Mouse (Mus musculus) thymus, postnatal 36 days (tissue): ENCODE data around the gene Sorbs2.

ENCODE experiments used
- DNase-seq, 2 experiments: peaks; one replicate each; pipeline ENCODE4 v3.0.0; 2022; ENCODE audit warnings: mixed read lengths in 2 of 2

Sorbs2 gene

GRCm38 (mm10) chr8:45507634-45508321 lies at the start of gene Sorbs2:
Sorbs2 (plus strand) TSS chr8:45507788.
- no peak for DNase-seq

- no peak for DNase-seq
Observed at GRCm38 (mm10) chr8:45457874-45458273, 49.7 kb upstream of the Sorbs2 start.

- no peak for DNase-seq
Observed at GRCm38 (mm10) chr8:45469006-45469405, 38.6 kb upstream of the Sorbs2 start.

DNA sequence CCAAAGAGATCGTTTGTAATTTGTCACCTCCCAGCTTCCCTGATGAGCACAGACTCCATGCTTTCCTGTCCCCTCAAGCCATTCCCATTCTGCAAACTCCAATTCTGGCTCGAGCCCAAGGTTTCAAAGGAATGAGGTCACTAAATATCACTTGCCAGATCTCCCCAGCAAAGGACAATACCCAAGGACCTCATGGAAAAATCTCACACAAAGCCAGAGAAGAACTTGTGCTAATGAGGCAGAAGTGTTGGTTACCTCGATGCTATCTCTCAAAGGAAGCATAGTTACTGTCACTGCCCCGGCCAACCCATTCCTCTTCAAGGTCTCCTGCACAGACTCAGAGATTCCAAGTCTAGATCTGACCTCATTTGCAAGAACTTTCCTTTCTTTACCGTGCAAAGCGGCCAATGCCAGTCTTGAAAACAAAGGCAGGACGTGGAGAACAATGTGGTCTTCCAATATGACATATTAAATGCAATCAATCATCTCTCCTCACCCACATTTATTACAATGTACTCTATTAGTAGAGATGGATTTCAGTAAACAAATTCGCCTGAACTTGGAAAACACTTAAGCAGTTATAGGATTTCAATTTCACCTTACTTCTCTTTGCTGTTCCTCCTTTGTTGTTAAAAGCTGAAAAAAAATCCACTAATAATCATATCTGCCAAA lies 37.9 kb upstream of the Sorbs2 start:
- DNase-seq: no peak

DNA sequence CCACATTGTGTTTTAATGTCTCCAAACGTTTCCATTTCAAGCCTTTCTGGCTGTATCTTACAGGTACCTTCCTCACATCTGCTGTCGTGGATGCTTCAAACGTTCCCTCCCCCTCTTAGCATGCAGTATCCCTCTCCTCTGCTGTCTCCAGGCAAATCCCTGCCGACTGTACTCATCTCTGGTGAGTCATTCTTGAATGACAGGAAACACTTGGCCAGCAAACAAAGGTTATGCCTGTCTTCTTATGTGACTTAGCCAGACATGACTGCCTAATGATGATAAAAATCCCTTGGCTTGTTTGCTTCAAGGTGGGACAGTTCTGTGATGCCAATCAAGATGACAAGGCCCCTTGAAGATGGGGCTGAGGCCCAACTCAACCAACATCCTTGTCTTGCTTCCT lies 26.7 kb upstream of the Sorbs2 start:
- no peak for DNase-seq

DNA sequence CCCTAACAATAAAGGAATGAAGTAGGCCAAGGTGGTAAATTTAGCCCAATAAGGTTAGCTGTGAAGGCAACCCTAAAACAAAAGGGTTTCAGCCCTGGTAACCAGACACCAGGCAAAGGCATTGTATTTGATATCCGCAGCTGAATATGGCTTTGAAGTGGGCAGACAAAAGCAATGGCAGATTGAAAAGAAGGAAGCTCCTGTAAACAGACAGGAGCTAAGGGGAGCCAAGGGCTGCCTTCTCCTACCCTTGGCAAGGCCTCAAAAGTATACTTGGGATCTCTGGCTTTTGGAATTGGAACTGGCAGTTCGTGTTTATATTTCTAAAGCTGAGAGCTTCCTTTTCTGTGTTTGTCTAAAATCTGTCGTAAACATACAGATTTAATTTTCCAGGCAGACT lies 21.3 kb upstream of the Sorbs2 start:
- DNase-seq: no peak

DNA sequence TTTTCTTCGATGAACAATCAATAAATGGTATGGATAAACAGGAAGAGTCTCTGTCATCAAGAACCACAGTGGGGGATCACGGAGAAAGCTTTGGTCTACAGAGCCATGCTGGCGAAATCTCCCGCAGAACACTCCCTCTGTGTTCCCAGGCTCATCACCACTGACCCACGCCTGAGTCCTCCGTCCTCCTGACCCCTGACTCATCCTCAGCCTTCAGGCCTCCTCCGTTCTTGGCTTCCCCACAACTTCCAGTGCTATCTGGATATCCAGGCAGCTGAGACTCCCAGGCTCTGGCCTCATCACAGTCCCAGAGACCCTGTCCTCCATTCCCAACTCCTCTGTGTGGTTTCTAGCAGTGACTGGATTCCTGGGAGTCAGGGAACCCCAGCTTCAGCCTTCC lies 3.6 kb upstream of the Sorbs2 start:
- DNase-seq: no peak

DNA sequence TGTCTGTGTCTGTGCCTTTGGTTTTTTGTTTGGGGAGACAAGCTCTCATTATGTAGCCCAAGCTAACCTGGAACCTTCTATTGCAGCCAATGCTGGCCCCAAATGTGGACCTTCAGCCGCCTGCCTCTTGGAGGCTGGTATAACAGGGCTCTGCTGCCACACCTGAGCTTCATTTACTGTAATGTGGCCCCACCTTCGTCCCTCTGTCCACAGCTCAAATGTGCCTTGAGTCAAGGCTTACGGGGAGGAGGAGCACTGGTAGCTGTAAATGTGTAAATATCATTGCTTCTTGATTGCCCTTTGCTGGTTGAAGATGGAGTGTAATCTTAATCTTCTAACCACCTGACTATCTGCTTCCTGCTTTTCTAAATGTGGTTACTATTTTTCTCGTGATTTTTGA lies 1.2 kb upstream of the Sorbs2 start:
- DNase-seq: no peak

DNA sequence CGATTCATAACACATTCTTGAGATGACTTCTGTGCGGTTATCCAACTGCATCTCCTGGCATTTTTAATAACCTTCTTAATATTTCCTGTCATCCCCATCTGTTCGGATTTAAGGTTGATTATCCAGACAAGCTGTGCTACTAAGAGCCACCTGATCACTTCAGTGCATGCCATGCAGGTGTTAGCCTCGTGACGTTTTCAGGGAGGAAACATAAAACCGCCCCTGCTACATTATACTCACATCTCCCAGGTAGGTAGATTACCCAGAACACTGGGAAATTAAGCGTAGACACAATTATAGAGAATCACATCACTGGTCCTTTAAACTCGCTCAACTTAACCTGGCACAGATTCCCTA lies 333 bp upstream of the Sorbs2 start:
- DNase-seq: no peak

- no peak for DNase-seq
Observed at GRCm38 (mm10) chr8:45508521-45509104, 1.0 kb downstream of the Sorbs2 start.

GRCm38 (mm10) chr8:45512369-45512768 lies 4.8 kb downstream of the Sorbs2 start:
- no peak for DNase-seq

DNA sequence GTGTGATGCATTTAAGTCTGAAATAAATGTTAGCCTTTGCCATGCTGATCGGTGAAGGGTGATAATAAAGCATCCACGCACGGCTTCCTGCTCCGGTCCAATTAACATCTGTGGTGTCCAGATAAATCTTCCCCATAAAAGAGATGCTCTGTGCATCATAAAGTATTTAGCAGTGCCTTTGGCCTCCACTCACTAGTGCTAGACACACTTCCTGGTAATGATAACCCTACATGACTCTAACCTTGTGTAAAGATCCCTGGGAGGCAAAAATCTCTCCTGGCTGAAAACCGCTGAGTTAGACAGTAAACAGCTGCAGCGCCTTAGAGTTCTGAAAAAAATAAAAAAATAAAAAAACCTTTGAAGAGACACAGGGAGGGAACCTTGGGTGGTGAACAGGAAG lies 14.0 kb downstream of the Sorbs2 start:
- no peak for DNase-seq

DNA sequence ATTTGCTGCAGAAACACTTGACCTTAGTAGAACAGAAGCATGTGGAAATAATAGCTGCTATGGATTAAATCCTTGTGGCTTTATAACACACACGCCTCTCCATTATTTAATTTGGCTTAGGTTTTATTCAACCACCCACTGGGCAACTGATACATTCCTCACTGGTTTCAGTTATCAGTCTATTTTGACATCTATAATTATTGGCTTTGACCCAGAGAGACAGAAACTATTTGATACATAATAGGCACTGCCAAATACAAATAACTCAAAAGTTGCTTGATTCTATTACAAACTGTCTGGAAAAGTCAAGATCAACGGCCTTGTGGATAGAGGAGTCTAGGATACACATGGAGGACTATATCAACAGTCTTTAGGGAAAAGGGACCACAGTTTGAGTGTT lies 20.1 kb downstream of the Sorbs2 start:
- no peak for DNase-seq

DNA sequence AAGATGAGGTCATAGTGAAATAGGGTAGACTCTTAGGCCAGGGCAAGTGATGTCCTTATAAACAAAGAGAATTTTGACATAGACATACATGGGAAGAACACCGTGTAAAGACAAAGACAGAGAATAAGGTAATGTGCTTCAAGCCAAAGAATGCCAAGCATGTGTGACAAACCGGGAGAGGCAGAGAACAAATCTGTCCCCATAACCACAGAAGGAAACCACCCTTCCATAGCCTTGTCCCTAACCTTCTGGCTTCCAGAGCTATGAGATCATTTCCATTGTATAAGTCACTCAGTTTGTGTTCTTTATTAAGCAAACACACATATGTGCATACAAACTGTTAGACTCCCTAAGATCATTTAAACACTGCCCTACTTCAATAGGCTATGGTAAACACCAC lies 21.3 kb downstream of the Sorbs2 start:
- DNase-seq: no peak

GRCm38 (mm10) chr8:45536578-45536977 lies 29.0 kb downstream of the Sorbs2 start:
- no peak for DNase-seq

GRCm38 (mm10) chr8:45540513-45540912 lies 32.9 kb downstream of the Sorbs2 start:
- no peak for DNase-seq

DNA sequence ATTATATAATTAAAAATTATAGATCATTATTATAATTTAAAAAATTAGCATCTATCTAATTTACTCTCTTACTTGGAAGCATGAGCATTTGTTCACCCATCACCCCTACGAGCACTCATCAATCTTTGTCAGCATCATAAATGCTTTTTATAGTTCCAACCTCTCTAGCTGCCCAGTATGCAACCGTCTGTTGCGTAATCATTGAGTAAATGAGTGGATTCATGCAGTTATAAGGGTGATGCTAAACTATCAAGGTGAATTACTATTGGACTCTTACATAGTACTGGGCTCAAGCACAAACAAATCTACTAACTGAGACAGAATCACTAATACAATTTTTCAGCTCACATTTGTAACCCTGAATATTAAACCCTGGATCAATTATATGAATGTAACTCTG lies 44.6 kb downstream of the Sorbs2 start:
- DNase-seq: no peak

GRCm38 (mm10) chr8:45554627-45555026 lies 47.0 kb downstream of the Sorbs2 start:
- no peak for DNase-seq

- no peak for DNase-seq
Observed at GRCm38 (mm10) chr8:45557936-45558335, 50.3 kb downstream of the Sorbs2 start.

DNA sequence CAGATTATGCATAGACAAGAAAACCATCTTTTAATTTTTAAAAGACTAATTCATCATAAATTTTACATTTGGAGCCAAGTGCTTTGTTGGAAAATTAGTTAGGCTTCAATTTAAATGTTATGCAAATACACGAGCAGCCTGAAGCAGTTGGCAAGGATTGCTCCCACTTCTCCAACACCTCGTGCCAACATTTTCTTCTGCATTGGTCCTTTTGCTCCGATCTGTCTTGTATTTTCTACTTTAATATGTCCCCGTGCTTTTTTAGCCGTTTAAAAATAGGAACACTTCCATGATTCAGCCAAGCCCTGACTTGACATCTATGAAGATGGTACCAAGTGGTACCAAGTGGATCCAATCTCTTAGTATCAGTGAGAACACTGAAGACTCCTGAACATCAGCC lies 50.8 kb downstream of the Sorbs2 start:
- DNase-seq: no peak

DNA sequence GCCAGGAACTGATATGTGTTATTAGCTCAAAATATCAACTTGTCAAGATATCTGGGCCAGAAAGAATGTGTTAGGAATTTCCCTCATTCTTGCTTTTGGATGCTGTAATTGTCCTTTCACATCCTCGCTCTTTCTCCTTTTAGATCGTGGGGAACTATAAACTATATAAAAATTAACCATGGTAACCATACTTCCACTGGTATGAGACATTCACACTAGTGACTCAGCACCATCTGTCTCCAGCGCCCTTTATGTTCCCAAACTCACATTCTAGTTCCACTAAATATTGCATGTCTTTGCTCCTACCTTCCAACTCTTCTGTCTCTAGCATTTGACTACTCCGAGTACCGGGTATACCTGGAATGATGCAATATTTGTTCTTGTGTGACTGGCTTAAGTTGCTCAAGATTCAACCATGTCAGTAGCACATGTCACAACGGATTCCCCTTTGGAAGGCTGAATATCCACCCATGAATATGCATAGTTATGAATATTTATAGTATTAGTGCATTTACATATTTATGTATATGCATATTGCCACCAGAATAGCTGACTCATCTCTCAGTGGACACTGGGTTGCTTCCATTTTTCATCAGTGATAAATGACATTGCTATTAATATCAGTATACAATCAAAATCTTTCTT lies 51.7 kb downstream of the Sorbs2 start:
- no peak for DNase-seq

DNA sequence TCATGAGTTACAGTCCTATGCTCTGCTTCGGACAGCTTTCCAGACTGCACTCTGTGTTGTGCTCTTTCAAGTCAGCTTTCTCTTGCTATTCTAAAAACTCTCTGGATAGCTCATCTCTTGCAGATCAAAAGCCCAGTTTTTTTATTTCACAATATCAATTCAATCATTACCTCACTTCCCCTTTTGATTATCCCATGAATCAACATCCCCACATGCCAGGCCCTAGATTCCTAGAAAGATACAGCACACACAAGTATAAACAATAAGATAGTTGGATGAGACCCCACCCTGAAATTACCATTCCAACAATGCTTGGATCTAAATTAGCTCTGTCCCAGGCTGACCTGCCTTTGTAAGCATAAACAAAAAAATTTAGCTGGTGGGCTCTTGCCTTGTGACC lies 57.6 kb downstream of the Sorbs2 start:
- DNase-seq: no peak

DNA sequence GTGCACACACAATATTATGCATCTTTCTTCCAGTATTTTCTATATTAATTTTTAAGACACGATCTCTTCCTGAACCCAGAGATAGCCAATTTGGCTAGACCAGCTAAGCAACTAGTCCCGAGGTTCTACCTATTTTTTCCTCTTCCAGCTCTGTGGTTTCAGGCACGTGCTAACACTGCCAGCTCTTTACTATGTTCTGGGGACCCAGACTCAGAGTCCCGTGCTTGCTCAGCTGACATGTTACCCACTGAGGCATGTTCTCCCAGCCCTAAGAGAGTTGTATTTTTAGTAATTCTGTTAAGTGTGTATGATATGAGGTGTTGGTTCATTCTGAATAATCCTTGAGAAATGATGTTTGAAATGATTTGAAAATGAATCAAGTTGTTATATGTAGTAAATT lies 62.5 kb downstream of the Sorbs2 start:
- no peak for DNase-seq
